Mouse (Mus musculus) Patski (cell line): Measurements from ENCODE around the gene Aoc2. TPM values are rescaled to one million over a fixed set of nuclear protein-coding genes. Genes with fewer than 3 reads are reported as not detected.

ENCODE experiments used
- ATAC-seq: fragments of 100-300 bp; one replicate; pipeline ENCODE4 v1.8.0; 2021
- CTCF ChIA-PET: fragments of 350-600 bp; sonication (Branson Sonifier 250); formaldehyde crosslinking; loops from one replicate; lab custom pipeline; 2022; ENCODE audit warnings: inconsistent platforms; lab: Charles Lee
- POLR2A ChIA-PET: fragments of 350-600 bp; sonication (Branson Sonifier 250); formaldehyde crosslinking; loops from one replicate; lab custom pipeline; 2022; ENCODE audit warnings: antibody characterized with exemption, inconsistent platforms; lab: Charles Lee
- DNase-seq: peaks from one replicate; pipeline ENCODE4 v3.0.0-alpha.2; 2011; ENCODE audit warnings: low read depth, low spot score
- H3K27me3 ChIP-seq: fragments of 371-371 bp; one replicate; pipeline ENCODE4 v1.5.1; 2021
- CTCF ChIP-seq: fragments of 100-300 bp; IDR thresholded peaks from one replicate; pipeline ENCODE4 v1.5.1; 2021
- in situ Hi-C: fragments of 300-500 bp; cut with MboI; formaldehyde crosslinking; loops from 3 replicates; pipeline ENCODE4 v1.11.1; 2018; ENCODE audit warnings: low pct_unique_long_range_greater_than_20kb, mixed read lengths
- polyA plus RNA-seq: library from polyadenylated mRNA; unstranded; gene quantifications from one replicate; pipeline ENCODE4 v1.2.3, GENCODE M21; 2021

Aoc2 gene
- polyA plus RNA-seq, 1 experiment from 2014 or later, result 2.3 TPM

DNA sequence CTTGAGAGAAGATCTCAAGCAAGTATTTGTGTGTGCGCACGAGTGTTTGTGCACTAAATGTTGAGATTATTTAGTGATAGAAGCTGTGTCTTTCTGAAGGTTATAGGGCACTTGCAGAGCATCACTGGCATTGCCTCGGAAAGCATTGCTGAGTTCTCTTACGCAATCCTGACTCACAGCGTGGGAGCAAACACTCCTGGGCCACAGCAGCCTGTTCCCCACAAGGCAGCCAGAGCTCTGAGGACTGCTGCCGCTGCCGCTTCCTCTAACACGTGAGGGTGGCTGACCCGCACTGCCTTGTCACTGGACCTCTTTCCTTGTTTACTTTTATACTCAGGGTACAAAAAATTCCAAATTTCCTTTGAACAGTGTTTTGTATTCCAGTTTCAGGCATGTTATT is 37.6 kb upstream of the Aoc2 start:
- DNase-seq, result peak; percentile 13
- ChIA-PET POLR2A (interaction anchor here (1.2 kb wide), 1 partner anchor 9 kb away, joined by 3 read pairs; the partner anchor contains the start of genes Cntd1 and Coa3), CTCF (no interaction called here)
- H3K27me3 ChIP-seq, result no peaks in the 10 kb centered on the region
- in situ Hi-C loops, result no loop called here
- TF ChIP-seq CTCF, result no peak
- no peak for ATAC-seq

DNA sequence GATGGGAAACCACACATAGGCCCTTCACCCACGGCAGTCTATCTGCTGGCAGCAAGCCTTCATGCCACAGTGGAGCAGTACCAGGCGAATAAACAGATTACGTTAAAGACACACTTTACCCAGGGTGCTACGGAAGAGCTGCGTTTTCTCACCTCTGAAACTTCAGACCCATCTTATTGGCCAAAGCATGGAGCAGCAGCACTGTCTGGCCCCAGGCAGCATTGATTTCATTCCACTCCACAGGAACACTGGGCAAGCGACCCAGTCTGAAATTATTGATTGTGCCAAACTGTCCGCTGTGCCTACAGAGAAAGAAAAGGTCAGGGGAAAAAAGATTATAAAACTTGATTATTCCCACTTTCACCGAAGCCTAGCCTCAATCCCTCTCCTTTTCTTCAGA is 33.6 kb upstream of the Aoc2 start:
- ChIA-PET POLR2A (no interaction called here), CTCF (interaction anchor here (1.6 to 2.6 kb wide), 2 partner anchors 10 to 12 kb away, joined by 6 to 10 read pairs; partner anchors contain the start of genes Becn1, Cntd1 and Coa3)
- in situ Hi-C loops, result no loop called here
- no peak for ATAC-seq
- no peak for TF ChIP-seq CTCF
- no peak for DNase-seq
- H3K27me3 ChIP-seq, result no peaks in the 10 kb centered on the region

DNA sequence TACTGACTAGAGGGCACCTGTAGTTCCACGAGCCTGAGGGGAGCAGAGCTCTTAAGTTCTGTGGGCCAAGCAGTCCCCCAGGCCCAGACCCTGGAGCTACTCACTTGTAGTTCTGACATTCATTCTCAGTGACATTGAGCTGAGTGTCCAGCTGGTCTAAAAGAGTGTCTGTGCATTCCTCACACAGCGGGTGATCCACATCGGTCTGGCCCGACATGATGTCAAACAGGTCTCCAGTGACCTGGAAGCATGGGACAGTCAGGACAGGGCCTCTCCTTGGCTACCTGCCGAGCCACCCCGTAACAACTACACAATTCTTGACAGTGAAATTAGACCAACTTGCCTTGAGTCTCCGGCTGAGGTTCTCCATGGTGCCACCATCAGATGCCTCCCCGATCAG is 29.7 kb upstream of the Aoc2 start:
- ATAC-seq (no peak), DNase-seq (no peak)
- ChIA-PET CTCF (interaction anchor here (1.0 kb wide), 1 partner anchor 16 kb away, joined by 3 read pairs; the partner anchor contains the start of genes Cntd1 and Coa3), POLR2A (interaction anchor here (1.5 kb wide), 1 partner anchor 10 kb away, joined by 3 read pairs; no protein-coding TSS in a partner anchor)
- no peaks in the 10 kb centered on the region for H3K27me3 ChIP-seq
- in situ Hi-C loops, result no loop called here
- TF ChIP-seq CTCF, result no peak

DNA sequence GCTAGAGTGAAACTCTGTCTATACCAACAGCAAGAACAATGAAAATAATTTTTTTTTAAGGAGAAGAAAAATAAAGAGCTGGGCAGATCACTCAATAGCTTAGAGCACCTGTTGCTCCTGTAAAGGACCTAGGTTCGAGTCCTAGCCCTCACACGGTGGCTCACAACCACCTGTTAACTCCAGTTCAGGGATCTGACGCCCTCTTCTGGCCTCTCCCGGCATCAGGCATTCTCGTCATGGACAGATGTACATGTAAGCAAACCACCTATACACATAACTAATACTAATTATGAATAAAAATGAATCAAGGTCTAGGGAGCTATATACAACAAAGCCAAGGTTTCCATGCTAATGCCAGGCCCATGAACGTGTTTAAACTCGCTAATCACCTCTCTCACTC is 24.0 kb upstream of the Aoc2 start:
- no peak for ATAC-seq
- POLR2A ChIA-PET, result interaction anchor here (0.9 to 2.4 kb wide), 4 partner anchors 40 to 97 kb away, joined by 3 to 17 read pairs (median 6); partner anchors contain the start of genes Vps25 and Wnk4
- TF ChIP-seq CTCF, result peak; percentile 71
- in situ Hi-C loops, result loop anchor here (5.0 kb wide), 2 partner anchors 49 to 84 kb away; partner anchors contain the start of gene Vps25
- peaks cover 6% of the 10 kb centered on the region for H3K27me3 ChIP-seq
- no peak for DNase-seq
- CTCF ChIA-PET, result interaction anchor here (1.4 to 3.4 kb wide), 9 partner anchors 10 to 124 kb away, joined by 3 to 33 read pairs (median 10); partner anchors contain the start of genes Cntd1, Coa3, Vps25 and Wnk4

DNA sequence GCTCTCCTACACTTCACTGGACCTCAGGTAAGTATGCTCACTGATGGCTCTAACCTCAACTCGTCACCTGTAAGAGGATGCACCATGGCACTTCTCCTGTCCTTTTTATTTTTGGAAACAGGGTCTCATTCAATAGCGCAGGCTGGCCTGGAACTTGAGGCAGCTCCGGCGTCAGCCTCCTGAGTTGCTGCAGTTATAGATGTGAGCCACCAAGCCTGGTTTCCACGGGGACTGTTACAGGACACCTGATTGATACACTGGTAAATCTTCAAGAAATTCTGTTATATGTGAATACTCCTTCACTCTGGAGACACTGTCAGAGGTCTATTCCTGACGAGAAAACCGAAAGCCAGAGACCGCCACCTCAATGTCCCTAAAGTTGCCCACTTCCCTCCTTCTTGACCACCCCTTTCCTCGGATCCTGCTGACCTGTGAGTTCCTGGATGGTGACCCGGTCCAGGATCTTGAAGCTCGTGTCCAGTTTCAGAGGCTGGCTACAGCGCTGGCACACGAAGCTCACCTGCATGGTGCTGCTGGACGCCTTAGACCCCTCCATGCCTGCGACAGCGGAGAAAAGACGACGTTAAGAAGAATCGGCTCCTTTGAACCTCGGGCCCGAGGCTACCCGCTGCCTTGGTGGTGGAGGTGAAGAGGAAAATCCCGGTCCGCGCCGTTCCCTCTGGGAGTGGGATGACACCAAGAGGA is 23.4 kb upstream of the Aoc2 start:
- CTCF ChIA-PET, result interaction anchor here (0.9 to 3.4 kb wide), 18 partner anchors 9 to 124 kb away, joined by 3 to 33 read pairs (median 6); partner anchors contain the start of genes Cntd1, Coa3, Vps25 and Wnk4
- peaks cover 12% of the 10 kb centered on the region for H3K27me3 ChIP-seq
- POLR2A ChIA-PET, result interaction anchor here (0.9 to 2.4 kb wide), 5 partner anchors 41 to 98 kb away, joined by 3 to 17 read pairs (median 3); partner anchors contain the start of genes Vps25 and Wnk4
- no peak for DNase-seq
- no peak for TF ChIP-seq CTCF
- ATAC-seq, result peak; percentile 35
- in situ Hi-C loops, result loop anchor here (5.0 kb wide), 2 partner anchors 49 to 84 kb away; partner anchors contain the start of gene Vps25

DNA sequence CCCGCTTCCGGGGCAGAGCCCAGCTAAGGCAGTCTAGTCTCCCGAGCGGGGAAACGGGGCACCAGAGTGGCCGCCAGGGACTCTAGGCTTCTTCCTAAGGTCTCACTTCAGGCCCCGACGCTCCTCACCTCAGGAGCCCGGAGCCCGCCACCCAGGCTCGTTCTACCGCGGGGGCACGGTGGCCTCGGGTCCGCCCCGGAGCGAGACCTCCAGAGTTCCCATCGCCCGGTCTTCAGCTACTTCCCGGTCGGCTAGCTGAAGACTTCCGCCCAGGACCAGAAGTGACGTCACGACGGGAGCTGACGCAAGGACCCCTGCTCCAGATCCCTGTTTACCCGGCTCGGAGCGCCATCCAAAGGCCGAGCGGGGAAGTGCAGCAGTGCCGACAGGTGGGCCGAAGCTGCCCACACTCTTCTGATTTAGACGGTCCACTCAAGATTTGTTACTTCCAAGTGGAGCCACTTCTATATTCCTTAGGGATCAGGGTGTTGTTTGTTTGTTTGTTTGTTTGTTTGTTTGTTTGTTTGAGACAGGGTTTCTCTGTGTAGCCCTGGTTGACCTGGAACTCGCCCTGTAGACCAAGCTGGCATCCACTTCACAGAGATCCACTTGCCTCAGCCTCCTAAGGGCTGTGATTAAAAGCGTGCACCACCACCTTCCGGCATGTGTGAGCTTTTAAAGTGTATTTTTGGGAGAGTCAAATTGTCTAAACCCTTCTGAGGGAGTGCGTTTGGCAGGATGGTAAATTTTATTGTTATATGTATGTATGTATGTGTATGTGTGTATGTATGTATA is 22.7 kb upstream of the Aoc2 start, which contains the start of gene Becn1:
TSS of gene Becn1 (minus strand) at position 283 of the 795 bp plus-strand sequence.
- ChIA-PET CTCF (interaction anchor here (0.6 to 3.4 kb wide), 20 partner anchors 10 to 125 kb away, joined by 3 to 33 read pairs (median 5); partner anchors contain the start of genes Cntd1, Coa3, Ramp2 and Vps25), POLR2A (interaction anchor here (0.6 to 2.4 kb wide), 5 partner anchors 42 to 67 kb away, joined by 3 to 17 read pairs (median 3); partner anchors contain the start of genes Vps25 and Wnk4)
- H3K27me3 ChIP-seq, result peaks cover 18% of the 10 kb centered on the region
- in situ Hi-C loops, result loop anchor here (5.0 kb wide), 2 partner anchors 50 to 85 kb away; partner anchors contain the start of gene Vps25
- DNase-seq, result peak; percentile 70
- peak; percentile 99 for TF ChIP-seq CTCF
- peak; percentile 83 for ATAC-seq

DNA sequence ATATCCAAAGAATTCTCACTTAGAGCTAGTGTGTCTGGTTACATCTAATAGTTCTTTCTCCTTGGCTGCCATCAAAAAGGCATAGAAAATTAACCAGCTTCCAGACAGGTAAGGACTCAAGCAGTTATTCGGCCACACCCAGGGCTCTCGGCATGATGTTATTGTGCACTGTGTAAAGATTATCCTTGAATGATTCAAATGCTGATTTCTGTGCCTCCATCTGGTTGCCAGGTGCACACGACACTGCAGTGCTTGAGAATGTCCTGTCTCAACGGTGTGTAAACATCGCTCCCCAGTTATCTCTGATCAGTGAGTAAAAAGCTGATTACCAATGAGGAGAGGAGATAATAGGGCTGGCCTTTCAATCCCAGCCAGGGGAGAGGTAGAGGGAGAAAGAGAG is 17.1 kb upstream of the Aoc2 start:
- in situ Hi-C loops, result no loop called here
- TF ChIP-seq CTCF, result no peak
- DNase-seq (no peak), ATAC-seq (no peak)
- POLR2A ChIA-PET, result no interaction called here
- H3K27me3 ChIP-seq, result peaks cover 34% of the 10 kb centered on the region
- CTCF ChIA-PET, result no interaction called here

DNA sequence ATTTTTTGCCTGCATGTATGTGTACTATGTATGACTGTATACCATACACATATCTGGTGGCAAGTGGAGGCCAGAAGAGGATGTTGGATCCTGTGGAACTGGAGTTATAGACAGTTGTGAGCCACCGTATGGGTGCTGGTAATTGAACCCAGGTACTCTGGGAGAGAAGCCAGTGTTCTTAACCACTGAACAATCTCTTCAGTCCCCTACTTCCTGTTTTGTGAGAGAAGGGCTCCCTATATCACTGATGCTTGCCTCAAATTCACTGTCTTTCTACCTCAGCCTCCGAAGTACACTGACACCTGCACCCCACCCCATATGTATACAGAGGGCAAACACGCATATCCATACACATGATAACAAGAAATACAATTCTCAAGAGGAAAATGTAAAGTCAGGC is 13.8 kb upstream of the Aoc2 start:
- POLR2A ChIA-PET, result no interaction called here
- in situ Hi-C loops, result no loop called here
- CTCF ChIA-PET, result interaction anchor here (0.7 kb wide), 1 partner anchor 10 kb away, joined by 3 read pairs; no protein-coding TSS in a partner anchor
- TF ChIP-seq CTCF, result no peak
- DNase-seq (no peak), ATAC-seq (no peak)
- H3K27me3 ChIP-seq, result peaks cover 25% of the 10 kb centered on the region

DNA sequence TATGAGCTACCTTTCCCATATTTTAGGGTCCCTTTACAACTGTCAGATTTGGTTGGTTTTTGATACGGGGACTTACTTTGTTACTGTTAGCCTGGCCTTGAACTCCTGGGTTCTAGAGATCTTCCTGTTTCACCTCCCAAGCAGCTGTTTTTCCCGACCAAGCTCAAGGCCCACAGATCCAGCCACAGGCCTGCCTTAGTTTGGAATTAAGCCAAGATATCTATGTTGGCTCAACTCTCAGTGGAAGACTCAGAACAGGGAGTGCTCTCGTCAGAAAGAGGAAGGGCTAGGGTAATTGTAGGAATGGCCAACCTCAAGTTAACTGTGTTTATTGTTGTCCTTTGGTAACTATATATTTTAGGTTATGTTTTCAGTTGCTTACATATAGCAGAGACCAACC is 12.7 kb upstream of the Aoc2 start:
- in situ Hi-C loops, result no loop called here
- ChIA-PET CTCF (interaction anchor here (0.9 to 1.6 kb wide), 2 partner anchors 10 to 111 kb away, joined by 3 to 7 read pairs; partner anchors contain the start of gene Becn1), POLR2A (no interaction called here)
- peaks cover 16% of the 10 kb centered on the region for H3K27me3 ChIP-seq
- no peak for TF ChIP-seq CTCF
- DNase-seq (no peak), ATAC-seq (no peak)
